Mouse (Mus musculus) gastrocnemius, postnatal 14 days (tissue): ENCODE measurements around the gene Gtpbp2. TPM values are rescaled to one million over a fixed set of nuclear protein-coding genes. Genes with fewer than 3 reads are reported as not detected.

Experiments
- DNase-seq: peaks from one replicate; pipeline ENCODE4 v3.0.0; 2021; ENCODE audit warnings: mixed read lengths
- intact Hi-C: fragments of 180-260 bp; cut with DNase I; formaldehyde crosslinking; loops from one replicate; pipeline ENCODE4 v1.15.1; 2025; ENCODE audit warnings: low total_unique reads
- long read RNA-seq, 2 experiments: library from polyadenylated mRNA; stranded (forward); transcript quantifications; one replicate each; pipeline ENCODE4 v2.0.0; 2021
- total RNA-seq, 2 experiments: library from RNA; stranded (reverse); gene quantifications; 2 replicates each; pipeline ENCODE4 v1.2.3; 2021

Gene Gtpbp2
- 10 to 100 TPM; 45.4 to 56.3 TPM for total RNA-seq
- long read RNA-seq, experiment 1, transcript Gtpbp2-201 (12 exons, 2,966 nt) = major isoform, 12 of 20 reads
- long read RNA-seq, experiment 1, partial matches to known transcripts = 2 of 20 reads
- long read RNA-seq, experiment 1, other reads (novel, unspliced or antisense) = 5 of 20 reads
- long read RNA-seq, experiment 2, transcript Gtpbp2-201 (12 exons, 2,966 nt) = major isoform, 22 of 31 reads
- long read RNA-seq, experiment 2, partial matches to known transcripts = 2 of 31 reads
- long read RNA-seq, experiment 2, other reads (novel, unspliced or antisense) = 7 of 31 reads

DNA sequence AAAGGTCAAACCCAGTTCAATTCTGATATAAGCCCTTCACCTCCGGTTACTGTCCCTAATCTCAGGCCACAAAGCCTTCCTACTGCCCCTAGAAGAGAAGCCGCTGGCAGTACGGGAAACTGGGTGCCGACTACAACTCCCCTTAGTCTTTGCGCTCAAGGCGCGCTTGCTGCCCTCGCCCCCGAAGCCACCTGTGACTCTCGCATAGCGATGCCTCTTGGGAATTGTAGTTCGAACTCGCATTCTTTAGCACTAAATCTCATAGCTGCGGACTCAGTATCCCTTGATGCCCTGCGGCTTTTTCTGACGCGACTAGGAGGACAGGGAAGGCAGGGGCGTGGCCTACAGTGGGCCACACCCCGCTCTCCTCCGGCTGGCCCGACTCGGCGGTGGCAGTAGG, at the start of gene Gtpbp2:
Gene Gtpbp2 (plus strand): TSS at position 347 of the 400 bp plus-strand sequence.
- intact Hi-C loops = no loop called here
- DNase-seq = peak; percentile 94

DNA sequence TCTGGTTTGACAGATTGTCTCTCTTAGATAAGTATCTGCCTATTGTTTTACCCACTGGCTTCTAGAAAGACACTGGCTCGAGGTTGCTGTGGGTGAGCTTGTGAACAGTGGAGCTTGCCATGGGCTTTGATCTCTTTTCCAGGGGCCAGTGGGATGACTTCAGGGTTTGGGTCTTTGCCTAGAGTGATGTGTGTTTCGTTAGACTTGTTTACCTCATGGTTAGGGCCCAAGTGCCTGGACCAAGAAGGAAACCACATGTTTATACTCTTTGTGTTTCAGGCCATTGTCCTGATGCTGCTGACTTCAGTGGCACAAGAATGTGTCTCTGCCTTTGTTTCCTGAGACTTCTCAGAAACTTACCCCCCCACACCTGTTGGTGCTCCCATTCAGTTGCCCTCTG, 45.3 kb upstream of the Gtpbp2 start:
- intact Hi-C loops = no loop called here

DNA sequence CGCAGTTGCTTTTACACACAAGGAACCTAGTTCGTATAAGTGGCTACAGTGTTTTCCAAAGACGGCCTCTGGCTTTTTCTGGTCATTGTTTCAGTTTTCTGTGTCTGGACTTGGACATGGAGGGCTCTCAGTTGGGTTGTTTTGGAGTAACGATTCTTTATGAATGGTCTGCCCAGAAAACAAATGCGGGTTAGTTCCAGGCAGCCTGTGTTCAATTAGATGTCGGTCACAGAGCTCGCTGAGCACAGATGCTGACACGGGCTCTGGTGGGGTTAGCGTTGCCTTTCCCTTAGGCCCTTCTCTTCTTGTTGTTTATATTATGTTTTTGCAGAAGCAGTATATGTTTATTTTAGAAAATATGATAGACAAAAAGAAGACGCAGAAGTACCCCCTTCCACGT, 44.7 kb upstream of the Gtpbp2 start:
- intact Hi-C loops = no loop called here
- no peak for DNase-seq

More for the DNA sequence above, 45.3 kb upstream of the Gtpbp2 start:
- DNase-seq = no peak

DNA sequence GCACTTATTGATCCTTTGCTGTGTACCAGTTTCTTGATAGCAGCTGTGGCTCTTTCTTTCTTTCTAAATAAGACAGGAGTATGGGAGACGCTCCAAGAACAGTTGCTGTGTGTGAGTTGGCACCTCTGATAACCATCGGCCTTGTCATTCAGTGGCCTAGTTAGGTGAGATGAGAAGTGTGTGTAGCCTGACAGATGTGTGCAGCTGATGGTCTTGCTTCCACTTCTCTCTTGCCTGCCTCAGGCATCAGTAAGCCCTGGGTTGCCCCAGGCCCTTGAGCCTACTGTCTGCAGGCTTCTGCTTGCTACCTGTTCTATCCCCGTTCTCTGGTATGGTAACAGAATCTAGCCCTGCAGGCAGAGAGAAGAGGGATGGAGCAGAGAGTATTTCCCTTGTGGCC, 44.0 kb upstream of the Gtpbp2 start:
- intact Hi-C loops = no loop called here

DNA sequence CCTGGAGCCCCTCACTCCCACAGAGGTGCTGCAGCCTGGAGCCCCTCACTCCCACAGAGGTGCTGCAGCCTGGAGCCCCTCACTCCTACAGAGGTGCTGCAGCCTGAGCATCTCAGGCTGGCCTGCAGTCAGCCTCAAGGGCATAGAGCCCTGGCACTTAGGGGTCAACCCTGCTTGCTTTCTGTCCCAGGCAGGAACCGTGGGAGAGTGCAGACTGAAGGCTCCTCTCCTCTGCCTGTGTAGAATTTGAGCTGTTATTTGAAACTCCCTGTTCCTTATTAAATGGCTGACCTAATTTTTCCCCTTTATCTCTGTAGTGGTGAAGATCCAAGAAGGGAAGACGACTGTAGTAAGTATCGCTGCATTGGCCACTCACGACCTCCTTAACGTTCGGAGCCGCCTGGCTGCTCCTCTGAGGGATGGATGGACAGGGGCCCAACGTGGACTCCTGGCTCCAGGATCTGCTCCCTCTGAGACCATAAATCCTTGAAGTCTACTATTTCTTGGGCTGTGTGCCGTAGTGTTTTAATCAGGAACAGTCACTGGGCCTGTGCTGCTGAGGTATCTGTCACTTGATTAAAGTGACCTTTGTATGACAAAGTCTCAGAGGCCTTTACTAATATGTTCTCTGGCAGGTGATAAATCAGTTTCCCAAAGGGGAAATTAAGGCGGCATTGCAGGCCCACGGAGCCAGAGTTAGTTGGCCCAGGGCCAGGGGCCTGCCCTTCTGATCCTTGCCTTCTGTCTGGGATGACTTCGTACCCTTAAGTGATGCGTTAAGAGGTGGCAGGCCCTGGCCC, 43.0 kb upstream of the Gtpbp2 start:
- DNase-seq = peak; percentile 51
- intact Hi-C loops = no loop called here

More for the DNA sequence above, 44.0 kb upstream of the Gtpbp2 start:
- no peak for DNase-seq

DNA sequence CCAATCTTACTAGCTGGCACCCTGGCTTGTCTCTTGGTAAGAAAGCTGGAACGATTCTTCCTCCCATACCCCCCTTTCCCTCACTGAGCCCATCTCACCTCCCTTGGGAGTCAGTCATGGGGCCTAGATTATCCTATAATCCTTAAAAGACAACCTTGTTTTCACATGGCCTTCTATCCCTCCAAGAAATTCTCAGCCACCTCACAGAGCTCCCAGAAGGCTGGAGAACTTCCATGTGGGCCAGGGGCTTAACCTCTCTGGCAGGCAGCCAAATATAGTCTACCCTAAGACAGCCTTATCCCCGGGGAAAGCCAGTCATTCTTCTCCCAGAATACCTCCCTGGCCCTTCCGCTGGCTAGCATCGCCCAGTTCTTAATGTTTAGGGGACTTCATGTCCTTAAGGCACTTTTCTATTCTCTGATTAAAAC, 42.4 kb upstream of the Gtpbp2 start:
- DNase-seq = no peak
- intact Hi-C loops = no loop called here

DNA sequence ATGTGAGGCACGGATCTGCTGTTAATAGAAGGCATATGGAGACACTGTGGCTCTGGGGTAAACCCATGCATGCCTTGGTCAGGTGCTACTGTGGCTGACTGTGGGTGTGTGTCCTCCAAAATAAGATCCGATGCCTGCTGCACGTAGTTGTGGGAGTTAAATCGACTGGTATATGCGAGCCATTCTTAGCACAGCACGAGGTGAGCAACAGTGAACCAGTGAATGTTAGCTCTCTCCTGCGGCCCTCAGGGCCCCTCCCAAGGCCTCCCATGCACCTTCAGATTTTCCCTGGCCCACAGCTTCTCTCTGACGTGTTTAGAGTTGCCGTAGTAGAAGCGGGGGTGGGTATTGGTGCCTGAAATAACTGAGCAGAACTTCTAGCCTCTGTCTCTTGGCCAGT, 41.2 kb upstream of the Gtpbp2 start:
- intact Hi-C loops = no loop called here
- no peak for DNase-seq

DNA sequence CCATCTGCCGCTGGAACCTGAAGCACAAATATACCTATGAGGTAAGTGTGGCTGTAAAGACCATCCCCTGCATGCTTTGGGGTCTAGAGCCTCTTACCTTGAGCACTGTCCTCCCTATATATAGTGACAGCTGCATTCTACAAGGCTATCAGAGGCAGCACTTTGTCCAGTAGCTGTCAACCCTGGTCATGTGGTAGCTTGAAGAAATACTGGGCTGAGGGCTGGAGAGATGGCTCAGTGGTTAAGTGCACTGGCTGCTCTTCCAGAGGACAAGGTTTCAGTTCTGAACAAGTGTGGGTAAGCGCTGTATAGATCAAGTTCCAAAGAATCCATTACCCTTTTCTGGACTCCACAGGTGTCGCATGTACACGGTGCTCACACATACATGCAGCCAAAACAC, 38.0 kb upstream of the Gtpbp2 start:
- DNase-seq = no peak
- intact Hi-C loops = no loop called here

DNA sequence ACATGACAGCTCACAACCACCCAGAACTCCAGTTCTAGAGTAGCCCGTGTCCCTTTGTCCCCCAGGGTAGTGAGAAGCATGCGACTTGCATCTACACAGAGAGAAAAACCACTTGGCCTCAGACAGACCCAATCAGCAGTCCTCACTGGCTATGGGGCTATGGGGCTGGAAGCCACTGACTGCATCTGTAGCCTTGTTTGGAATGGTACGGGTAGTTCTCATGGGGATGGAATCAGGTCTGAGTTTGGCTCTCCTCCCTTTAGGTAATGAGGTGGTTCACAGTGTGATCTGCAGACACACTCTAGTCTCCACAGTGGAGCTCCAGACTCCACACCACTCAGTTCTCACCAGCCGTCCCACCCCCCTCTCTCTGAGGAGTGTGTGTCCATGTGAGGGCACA, 37.5 kb upstream of the Gtpbp2 start:
- intact Hi-C loops = no loop called here
- no peak for DNase-seq

DNA sequence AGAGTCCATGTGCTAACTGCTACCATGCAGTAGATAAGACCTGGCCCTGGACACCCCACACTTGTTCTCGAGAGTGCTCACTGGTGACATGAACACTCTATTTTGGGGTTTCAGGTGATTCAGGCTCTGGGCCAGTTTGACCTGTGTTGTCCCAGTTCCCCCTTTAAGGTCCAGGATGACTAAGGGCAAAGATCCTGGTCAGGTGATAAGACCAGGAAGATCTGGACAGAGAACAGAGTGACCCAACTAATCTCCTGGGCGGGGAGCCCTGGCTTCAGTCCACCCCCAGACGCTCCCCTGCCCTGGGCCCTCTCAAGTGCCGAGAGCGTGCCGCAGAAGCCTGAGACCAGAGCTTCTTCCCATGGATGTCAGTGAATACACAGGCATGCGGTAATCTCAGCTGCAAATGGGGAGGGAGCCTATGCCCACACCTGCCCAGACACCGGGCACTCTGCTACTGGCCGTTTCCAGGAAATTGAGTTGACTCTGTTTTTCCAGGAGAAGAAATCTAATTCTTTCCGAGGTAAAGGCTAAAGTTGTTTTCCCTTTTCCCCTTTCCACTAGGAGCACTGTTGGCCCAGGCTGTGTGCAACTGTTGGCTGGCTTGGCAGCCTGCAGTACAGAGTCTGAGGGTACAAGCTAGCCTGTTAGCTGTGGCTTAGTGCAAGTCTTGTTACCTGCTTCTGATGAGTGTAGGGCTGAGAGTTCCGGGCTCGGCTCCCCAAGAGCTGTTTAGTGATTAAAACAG, 36.7 kb upstream of the Gtpbp2 start:
- intact Hi-C loops = no loop called here
- peak; percentile 53 for DNase-seq

DNA sequence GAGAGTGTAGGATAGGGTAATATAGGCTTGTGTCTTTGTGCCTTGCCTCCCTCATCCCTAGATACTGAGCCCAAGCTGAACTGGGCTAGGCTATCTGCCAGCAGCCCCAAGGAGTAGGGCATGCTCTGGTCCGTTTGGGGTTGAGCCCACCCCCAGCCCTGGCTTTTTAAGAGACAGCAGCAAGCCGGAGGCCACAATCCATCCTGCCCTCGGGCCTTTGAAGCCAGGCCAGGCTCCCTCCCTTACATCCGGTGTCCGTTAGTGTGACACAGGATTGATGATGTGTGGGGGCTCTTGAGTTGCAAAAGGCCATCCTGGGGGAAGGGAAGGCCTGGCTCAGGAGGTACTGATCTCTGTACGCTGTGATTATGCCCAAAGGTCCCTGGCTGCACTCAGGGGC, 34.2 kb upstream of the Gtpbp2 start:
- intact Hi-C loops = loop anchor here (5.0 kb wide), 1 partner anchor 84 kb away; no protein-coding TSS in a partner anchor
- DNase-seq = no peak

DNA sequence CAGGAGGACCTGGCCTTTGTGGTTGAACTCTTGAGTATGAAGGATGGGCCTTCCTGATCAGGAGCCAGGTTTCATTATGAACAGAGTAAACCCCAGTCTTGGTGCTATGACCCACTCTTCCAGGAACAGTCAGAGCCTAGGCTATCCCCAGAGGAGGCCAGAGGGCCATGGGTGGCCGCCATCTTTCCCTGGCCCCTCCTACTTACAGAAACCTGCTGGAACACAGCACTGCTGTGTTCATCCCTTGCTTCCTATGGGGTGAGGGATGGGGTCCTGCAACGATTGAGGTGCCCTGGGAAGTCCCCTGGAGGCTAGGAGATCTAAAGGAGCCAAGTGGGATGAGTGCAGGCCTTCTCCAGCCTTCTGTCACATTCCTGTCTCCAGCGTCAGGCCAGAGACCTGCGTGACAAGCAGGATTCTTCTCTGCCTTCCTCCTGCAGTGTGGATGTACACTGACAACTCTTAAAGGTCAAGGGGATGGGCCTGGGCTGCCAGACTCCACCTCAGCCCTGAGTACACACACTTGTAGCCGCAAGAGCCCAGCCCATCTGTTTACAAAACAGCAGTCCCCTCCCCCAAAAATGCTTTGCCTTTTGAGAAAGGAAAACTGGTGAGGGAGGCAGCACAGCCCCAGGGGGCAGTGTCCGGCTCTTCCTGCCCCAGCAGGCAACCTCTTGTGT, 32.9 kb upstream of the Gtpbp2 start:
- intact Hi-C loops = loop anchor here (5.0 kb wide), 1 partner anchor 86 kb away; no protein-coding TSS in a partner anchor
- no peak for DNase-seq

DNA sequence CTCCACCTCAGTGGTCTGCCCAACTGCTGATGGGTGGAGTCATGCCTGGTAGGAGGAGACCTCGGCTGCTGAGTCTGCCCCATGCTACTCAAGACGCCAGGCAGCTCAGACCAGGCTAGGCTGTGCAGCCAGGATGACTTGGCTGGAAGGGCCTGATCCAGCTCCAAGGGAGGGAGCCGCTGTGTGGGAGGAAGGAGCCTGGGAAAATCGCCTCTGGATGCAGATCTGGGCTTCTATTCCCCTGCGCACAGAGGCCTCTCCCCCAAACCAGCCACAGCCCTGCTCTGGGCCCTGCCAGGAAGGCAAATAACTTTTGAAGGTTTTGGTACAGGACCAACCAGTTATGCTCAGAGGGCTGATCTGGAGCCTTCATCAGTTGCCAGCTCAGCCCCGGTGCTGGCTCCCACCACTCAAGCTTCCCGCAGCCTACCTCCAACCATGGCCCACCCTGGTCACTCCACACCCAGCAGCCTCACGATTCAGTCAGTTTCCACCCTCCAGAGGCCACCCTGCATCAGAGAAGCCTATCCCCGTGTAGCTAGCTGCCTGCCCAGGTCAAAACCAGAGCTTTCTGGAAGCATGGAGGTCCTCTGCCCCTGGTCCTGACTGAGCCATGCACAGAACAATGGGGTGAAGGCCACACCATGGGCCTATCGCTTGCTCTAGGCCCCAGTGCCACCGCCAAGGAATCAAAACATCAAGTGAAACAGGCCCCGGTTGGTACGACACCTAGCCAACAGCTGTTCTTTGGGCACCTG, 30.9 kb upstream of the Gtpbp2 start:
- peak; percentile 83 for DNase-seq

DNA sequence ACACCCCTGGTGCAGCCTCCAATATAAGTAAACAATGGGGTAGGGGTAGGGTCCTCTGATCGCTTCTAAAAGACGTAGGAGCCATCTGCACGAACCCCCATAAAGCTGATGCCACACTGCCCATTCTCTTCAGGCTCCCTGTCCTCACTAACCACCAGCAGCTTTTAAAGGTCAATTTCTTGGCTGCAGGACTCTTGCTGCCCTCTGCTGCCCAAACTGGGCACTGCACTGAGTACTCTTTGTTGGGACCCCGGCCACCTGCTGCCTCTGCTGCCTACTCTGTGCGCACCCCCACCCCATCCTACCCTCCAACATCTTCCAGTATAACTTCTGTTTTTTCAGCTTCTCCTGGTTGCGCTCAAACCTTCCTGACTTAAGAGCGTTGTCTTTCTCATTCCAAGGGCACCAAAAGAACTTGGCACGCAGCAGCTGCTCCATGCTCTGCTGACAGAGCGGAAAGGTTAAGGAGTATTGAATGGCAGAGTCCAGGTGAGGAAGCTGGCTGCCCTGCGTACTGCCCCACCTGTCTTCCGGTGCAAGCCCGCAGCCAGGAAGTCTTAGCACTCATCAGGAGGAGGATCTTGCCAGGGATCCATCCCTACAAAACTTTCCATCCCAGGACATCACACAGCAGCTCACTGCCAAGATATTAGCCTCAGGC, 28.6 kb upstream of the Gtpbp2 start:
- intact Hi-C loops = loop anchor here (5.0 kb wide), 2 partner anchors 285 to 400 kb away; partner anchors contain the start of gene 1600014C23Rik
- DNase-seq = peak; percentile 74

More for the DNA sequence above, 30.9 kb upstream of the Gtpbp2 start:
- intact Hi-C loops = loop anchor here (5.0 kb wide), 3 partner anchors 88 to 398 kb away; partner anchors contain the start of gene 1600014C23Rik

DNA sequence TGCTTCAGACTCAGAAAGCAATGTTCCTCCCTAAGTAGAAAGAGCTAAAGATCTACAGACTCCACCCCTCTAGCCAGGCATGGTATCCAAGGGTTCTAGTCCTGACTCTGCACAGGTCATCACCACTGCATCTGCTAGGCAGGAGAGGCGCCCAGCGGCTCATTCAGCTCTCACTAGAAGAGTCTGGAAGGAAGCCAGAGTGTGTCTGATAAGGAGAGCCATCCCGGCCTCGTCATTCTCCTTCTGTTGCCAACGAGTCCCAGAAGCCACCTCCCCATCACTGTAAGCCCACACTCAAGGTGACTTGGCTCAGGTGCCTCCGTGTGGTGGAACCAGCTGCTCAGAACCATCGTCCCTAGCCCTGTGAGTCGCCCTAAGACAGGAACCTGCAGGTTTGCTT, 28.0 kb upstream of the Gtpbp2 start:
- no peak for DNase-seq

DNA sequence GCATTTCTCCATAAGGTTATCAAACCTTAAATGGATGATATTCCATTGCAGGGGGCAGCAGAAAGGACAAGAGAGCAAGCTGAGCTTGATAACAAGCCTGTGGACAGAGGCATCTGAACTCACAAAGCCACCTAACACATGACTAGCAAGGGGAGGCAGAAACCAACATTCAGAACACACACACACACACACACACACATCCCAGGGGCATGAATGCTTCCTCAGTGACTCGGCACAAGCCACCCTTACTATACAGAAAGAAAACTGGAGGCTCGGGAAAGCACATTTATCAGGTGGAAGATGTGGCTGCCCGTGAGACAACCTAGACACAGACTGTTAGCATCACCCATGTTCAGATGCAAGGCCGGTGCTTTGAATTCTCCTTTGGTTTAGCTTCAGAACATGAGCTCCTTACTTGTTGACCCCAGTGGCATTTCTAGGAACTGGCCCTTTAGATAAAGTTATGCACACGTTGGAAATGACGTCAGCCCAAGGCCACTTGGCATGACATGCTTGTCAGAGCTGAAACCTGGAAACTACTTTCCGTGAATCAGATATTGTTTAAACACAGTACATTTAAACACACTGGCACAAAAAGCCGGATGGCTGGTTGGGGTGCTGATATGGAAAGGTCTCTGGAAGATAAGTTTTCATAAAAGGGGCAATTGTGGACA, 22.1 kb upstream of the Gtpbp2 start:
- no peak for DNase-seq
- intact Hi-C loops = no loop called here

More for the DNA sequence above, 28.0 kb upstream of the Gtpbp2 start:
- intact Hi-C loops = loop anchor here (5.0 kb wide), 2 partner anchors 286 to 401 kb away; partner anchors contain the start of gene 1600014C23Rik

DNA sequence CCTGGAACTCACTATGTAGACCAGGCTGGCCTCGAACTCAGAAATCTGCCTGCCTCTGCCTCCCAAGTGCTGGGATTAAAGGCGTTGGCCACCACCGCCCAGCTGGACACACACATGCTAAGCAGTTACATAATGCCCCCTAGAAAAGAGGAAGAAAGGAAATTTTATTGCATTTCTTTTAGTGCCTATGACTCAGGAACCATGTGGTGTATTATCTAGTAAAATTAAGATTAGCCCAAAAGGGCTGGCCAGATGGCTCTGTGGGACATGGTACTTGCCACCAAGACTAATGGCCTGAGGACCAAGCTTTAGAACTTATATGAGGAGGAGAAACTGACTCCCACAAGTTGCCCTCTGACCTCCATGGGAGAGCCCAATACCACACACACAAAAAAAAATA, 21.0 kb upstream of the Gtpbp2 start:
- DNase-seq = no peak
- intact Hi-C loops = no loop called here
